Mouse (Mus musculus): ENCODE results near the gene Nvl. TPM values are rescaled to one million over a fixed set of nuclear protein-coding genes. Genes with fewer than 3 reads are reported as not detected.

Gene Nvl
- total RNA-seq, 2 experiments from 2014 or later = 24.7 to 38.0 TPM

- peak; percentile 52; the same call in 1 of the 2 replicates for ATAC-seq (replicated peaks; ENCODE audit: poor library complexity)
Measured at GRCm38 (mm10) chr1:181073075-181073474, 70.9 kb downstream of the Nvl start.

- no peak for ATAC-seq (replicated peaks; ENCODE audit: poor library complexity)
Measured at GRCm38 (mm10) chr1:181069671-181070070, 74.3 kb downstream of the Nvl start.

DNA sequence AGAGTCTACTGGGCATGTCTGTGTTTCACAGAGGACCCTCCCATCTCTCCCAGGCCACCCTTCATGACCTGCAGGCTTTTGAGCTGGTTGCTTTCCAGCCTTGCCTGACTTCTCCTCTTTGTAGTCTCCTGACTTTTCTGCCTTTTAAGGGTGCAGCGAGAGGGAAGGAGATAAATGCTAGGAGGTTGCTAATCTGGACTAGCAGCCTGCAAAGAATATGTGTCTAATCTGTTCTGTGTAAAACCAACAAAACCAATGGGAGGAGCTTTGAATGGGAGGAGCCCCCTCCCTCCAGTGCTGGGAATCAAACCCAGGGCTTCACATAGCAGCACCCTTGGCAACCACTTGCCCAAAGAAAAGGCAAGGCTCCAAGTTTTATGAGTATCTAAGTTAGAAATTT, 75.7 kb downstream of the Nvl start:
- ATAC-seq (replicated peaks; ENCODE audit: poor library complexity) = peak; percentile 69

GRCm38 (mm10) chr1:181064648-181065047, 79.4 kb downstream of the Nvl start:
- no peak for ATAC-seq (replicated peaks; ENCODE audit: poor library complexity)

- no peak for ATAC-seq (replicated peaks; ENCODE audit: poor library complexity)
Measured at GRCm38 (mm10) chr1:181063991-181064390, 80.0 kb downstream of the Nvl start.

DNA sequence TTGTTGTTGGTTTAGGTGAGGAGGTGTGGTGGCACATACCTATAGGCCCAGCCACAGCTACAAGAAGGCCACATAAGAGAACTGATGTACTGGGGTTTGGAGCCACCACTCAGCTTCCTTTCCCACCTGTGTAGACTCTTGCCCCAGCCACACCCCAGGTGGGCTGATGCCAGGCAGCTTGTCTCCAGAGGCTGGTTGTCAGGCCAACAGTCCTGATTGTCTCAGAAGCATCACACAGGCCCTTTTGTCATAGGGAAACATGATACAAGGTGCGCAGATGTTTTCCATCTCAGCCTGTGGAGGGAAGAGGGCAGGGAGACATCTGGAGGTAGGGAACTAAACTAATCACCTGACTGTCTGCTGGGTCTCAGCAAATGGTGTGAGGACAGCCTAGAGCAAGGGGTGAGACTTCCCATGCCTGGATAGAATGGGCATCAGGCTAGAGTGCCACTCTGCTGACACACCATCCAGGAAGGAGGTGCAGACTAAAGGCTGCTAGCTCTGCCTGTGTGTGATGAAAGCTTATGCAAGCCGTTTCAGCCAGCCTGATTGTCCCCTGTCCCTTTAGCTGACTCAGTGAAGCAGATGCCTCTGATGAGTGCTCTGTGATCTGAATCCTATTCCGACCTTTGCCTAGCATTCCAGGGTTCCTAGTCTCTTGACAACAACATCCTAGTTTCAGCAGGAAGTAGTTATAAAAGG, 82.1 kb downstream of the Nvl start:
- ATAC-seq (replicated peaks; ENCODE audit: poor library complexity) = no peak

DNA sequence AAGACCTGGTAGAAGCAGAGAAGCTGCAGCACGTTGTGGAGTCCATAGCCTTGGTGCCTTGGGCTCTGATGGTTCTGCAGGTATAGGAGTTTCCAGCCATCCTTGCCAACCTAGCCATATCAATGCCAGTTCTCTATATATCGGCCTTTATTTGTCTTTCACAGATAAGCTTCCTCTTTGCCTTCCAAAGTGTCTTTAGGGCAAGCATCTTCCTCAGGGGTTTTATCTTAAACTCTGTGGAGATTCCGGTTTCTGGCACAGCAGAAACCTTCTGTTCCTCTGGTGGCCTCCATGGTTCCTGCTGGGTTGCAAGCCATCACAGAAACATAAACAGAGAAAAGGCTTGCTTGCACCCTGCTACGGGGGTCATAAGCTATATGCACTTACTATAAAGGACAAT, 91.1 kb downstream of the Nvl start:
- ATAC-seq (replicated peaks; ENCODE audit: poor library complexity) = no peak

DNA sequence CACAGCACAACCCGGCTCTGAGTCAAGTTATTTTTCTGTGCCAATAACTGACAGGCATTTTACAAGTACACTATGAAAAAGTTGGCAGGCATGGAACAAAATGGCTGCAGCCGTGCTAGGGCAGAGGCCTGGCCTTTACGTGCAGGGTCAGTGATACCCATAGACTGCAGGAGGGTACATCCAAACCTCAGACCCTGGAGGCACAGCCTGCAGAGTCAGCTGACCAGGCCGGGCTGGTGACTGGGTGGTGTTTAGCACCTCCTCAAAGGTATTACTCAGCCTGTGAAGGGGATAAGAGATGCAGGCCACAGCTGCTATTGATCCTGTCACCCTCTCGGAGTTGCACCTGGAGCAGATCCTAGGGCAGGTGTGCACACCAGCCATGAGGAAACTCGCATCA, 93.1 kb downstream of the Nvl start, which contains the start of gene 9130409I23Rik:
9130409I23Rik (plus strand) TSS at position 301 of the 400 bp plus-strand sequence.
- ATAC-seq (replicated peaks; ENCODE audit: poor library complexity) = no peak

DNA sequence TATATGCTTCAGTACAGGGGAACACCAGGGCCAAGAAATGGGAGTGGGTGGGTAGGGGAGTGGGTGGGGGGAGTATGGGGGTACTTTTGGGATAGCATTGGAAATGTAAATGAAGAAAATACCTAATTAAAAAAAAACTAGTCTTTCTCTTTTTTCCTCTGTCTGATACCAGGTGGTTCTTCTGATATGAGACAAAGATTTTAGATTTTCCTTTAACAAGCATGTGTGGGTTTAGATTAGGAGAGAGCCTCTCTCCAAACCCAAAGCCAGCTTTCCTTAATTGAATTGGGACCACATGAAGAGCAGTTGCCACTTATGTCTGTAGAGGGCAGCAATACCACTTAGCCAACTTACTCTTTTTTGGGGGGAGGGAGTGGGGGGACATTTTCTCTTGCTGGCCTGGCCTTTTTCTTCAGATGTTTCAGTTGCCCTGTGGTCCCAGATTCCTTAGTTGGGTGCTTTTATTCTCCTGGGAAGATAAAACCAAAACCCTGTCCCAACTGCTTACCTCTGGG, 94.6 kb downstream of the Nvl start:
- ATAC-seq (replicated peaks; ENCODE audit: poor library complexity) = peak; percentile 90

DNA sequence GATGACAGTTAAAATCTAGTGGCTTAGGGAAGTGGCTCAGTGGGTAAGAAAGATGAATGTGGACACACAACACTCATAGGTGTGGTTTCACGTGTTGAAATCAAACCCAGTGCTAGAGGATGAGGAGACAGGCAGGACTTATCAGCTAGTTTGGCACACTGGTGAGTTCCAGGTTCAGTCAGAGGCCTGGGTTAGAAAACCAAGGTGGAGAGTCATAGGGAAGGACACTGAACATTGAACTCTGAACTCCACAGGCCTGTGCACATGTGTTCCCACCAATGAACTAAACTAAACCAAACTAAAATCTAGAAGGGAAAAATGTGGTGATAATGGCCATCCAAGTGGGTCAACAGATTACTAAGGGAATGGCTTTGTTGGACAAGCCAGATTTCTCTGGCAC, 96.5 kb downstream of the Nvl start:
- ATAC-seq (replicated peaks; ENCODE audit: poor library complexity) = no peak

DNA sequence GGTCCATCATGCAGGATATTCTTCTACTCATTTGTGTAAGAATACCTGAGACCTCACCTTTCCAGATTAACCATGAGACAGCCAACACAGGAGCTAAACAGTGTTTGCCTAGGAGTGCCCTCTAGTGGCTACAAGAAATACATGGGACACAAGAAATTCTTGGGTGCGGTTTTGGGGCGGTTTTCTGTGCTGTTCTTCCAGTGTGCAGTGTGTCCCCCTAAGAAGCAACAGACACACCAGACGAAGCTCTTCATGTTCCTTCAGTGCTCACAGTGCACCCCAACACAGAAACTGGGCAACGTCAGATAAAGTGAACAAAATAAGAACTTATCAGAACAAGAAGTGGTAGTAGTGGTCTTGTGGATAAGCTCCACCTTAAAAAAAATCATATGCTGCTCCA, 104.4 kb downstream of the Nvl start:
- ATAC-seq (replicated peaks; ENCODE audit: poor library complexity) = peak; percentile 73

- peak; percentile 78 for ATAC-seq (replicated peaks; ENCODE audit: poor library complexity)
Measured at GRCm38 (mm10) chr1:181037623-181038022, 106.4 kb downstream of the Nvl start.

Other genes starting within 250 kb of the Nvl start
- gene Pycr2, start 239.9 kb downstream of the Nvl start, total RNA-seq (2015) = 27.2 and 28.8 TPM in 2 replicates
- gene Pycr2, start 239.9 kb downstream of the Nvl start, total RNA-seq (2017) = 22.4 and 26.3 TPM in 2 replicates
- gene Lefty1, start 209.2 kb downstream of the Nvl start, total RNA-seq (2015) = 0.90 and 1.7 TPM in 2 replicates
- 0.27 TPM in 1 of 2 replicates, not detected in the other for gene Lefty1, start 209.2 kb downstream of the Nvl start, total RNA-seq (2017)
- gene Tmem63a, start 201.9 kb downstream of the Nvl start, total RNA-seq (2015) = 15.0 and 15.6 TPM in 2 replicates
- 16.5 and 16.8 TPM in 2 replicates for gene Tmem63a, start 201.9 kb downstream of the Nvl start, total RNA-seq (2017)
- gene Ephx1, start 123.3 kb downstream of the Nvl start, total RNA-seq (2015) = 0.68 and 2.0 TPM in 2 replicates
- 0.88 and 1.1 TPM in 2 replicates for gene Ephx1, start 123.3 kb downstream of the Nvl start, total RNA-seq (2017)
- not detected in 2 replicates for gene 9130409I23Rik, start 93.0 kb downstream of the Nvl start, total RNA-seq (2015)
- not detected in 2 replicates for gene 9130409I23Rik, start 93.0 kb downstream of the Nvl start, total RNA-seq (2017)
- 72.4 and 116 TPM in 2 replicates for gene Cnih4, start 489 bp upstream of the Nvl start, total RNA-seq (2015)
- gene Cnih4, start 489 bp upstream of the Nvl start, total RNA-seq (2017) = 79.1 and 145 TPM in 2 replicates
- gene Wdr26, start 67.8 kb upstream of the Nvl start, total RNA-seq (2015) = 124 and 137 TPM in 2 replicates
- gene Wdr26, start 67.8 kb upstream of the Nvl start, total RNA-seq (2017) = 105 and 114 TPM in 2 replicates
- gene Cnih3, start 208.4 kb upstream of the Nvl start, total RNA-seq (2015) = not detected in 2 replicates
- not detected in 2 replicates for gene Cnih3, start 208.4 kb upstream of the Nvl start, total RNA-seq (2017)